Mouse (Mus musculus): ENCODE measurements at regions not wholly inside any gene's neighbourhood (a gene's known extent, or its start where the extent isn't known, plus 50 kb on each side); places are given as distances from the start of the nearest gene placed in this dataset.

- DNase-seq = peak; percentile 45
Observed at GRCm38 (mm10) chr4:48725660-48726348, 62.5 kb downstream of the Cavin4 start.

- no peak for DNase-seq
Observed at GRCm38 (mm10) chr4:48726349-48726835, 63.1 kb downstream of the Cavin4 start.

- DNase-seq = no peak
Observed at GRCm38 (mm10) chr4:48734854-48735564, 71.7 kb downstream of the Cavin4 start.

DNA sequence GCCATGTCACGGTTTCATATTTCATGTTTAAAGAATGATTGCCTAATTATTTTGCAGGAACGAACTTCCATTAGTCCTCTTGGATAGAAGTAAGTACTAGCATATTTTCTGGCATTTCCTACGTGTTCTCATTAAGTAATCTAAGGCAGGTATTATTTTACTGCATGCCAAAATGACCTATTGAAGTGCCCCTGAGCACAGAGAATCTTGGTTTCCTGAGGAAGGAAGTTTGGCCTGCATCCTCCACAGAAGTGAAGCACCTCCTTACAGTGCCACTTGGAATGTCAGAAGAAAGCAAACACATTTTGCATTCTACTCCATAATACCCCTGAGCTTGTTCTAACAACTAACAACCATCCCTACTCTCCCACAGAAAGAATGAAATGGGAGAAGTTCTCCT is 82.9 kb downstream of the Cavin4 start:
- DNase-seq = no peak

GRCm38 (mm10) chr4:48749566-48749965 is 86.3 kb downstream of the Cavin4 start:
- no peak for DNase-seq

DNA sequence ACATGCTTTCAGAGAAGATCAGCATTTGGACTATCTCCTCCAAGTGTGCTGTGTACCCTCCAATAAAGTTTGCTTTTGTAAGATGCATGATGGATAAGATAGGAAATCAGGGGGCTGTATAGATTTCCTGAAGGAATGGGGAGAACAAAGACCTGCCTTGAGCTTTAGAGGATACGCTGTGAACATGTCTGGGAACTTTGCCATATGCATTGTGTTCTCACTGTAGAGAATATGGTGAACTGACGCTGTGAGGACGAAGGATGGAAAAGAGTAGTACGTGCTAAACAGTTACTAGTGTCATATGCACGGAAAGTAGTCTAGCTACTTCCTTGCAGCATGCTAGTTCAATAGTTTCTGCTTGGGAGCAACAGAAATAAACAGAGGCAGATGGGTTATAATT is 86.8 kb downstream of the Cavin4 start:
- no peak for DNase-seq

- DNase-seq = peak; percentile 41
Observed at GRCm38 (mm10) chr4:48754466-48755171, 91.3 kb downstream of the Cavin4 start.

DNA sequence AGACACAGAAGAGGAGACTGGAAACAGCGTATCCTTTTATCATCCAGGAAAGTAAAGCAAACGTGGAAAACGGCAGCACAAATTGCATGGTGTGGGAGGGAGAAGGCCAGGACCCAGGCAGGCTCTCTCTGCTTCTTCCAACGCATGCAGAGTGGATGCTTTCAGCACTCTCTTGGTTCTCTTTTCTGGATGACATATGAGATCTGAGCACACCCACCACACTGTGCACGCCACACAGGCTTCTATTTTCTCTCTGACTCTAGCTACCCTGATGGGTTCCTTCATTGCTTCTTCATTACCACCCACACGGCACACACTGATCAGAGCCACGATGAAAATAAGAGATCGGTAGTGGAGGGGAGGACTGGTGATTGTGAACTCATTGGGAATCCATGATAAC is 97.3 kb downstream of the Cavin4 start:
- no peak for DNase-seq

GRCm38 (mm10) chr4:48766458-48766857 is 103.1 kb downstream of the Cavin4 start:
- DNase-seq = no peak

DNA sequence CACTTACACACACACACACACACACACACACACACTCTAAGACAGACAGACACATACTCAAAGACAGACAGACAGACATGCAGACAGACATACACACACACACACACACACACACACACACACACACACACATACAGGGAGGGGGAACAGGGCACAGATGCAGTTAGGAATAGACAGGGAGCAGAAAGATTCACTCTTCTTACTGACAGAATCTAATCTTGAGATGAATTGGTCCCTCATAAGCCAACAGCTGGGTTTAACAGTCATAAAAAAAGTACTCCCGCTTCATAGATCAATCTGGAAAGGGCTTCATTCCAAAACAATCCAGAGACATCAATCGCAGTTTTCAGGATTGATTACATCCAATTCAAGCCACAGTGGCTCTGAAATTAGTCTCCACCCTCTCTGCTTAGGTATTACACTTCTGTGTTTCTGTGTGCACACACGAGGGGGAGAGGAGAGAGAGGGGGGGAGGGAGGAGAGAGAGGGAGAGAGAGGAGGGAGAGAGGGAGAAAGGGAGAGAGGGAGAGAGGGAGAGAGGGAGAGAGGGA is 107.2 kb downstream of the Cavin4 start:
- DNase-seq = no peak

DNA sequence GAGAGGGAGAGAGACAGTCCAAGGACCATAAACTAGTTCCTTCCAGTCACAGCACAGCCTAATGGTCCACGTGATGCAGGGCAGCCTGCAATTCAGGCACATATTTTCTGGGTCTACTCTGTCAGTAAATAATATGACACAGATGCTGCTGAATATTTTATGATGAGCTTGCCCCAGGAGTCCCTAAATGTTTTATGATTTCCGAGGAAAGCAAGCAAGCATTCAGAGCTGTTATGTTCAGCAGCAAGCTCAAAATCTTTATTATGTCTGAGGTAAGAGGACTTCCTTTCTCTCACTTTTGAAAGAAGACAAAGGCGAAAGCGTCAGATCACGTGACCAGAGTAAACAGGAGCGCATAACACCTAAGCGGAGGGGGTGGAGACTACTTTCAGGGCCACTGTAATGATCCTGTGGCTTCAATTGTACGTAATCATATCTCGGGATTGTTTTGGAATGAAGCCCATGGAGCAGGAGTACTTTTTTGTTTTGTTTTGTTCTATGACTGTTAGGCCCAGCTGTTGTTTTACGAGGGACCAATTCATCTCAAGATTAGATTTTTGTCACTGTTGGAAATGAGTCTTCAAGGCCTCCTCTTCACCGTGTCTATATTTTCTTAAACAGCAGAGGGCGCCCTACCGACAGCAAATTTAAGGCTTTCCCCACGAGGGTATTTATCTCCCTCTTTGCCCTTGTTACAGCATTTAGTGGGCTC is 107.8 kb downstream of the Cavin4 start:
- peak; percentile 56 for DNase-seq

GRCm38 (mm10) chr4:48771836-48772235 is 108.5 kb downstream of the Cavin4 start:
- DNase-seq = no peak

DNA sequence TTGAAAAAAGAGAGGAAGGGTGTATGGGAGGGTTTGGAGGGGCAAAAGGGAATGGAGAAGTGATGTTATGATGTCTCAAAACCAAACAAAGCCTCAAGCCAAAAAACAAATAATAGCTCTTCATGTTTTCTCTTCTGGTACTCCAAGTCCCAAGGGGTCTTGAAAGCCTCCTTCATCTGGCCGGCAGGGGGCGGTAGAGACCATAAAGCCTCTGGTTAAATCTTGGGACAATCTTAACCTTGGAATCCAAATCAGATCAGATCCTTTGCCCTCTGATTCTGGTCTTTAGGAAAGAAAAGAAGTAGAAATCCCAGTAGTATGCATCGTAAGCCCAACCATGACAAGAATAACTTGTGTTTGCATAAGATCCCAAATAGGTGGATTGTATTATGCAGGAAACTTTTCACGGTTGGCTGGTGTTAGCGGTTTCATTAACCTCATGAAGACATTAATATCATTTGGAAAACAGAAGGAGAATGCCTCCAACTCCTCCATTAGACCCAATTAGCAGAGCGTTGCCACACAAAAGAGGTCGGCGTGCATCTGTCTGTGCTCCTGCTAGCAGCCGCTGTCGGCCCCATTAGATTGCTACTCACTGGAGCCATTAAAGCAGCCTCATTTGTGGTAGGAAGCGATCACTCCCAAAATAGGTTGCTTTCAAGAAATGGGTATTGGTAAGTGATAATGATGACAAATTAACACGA is 116.0 kb downstream of the Cavin4 start:
- peak; percentile 93 for DNase-seq

DNA sequence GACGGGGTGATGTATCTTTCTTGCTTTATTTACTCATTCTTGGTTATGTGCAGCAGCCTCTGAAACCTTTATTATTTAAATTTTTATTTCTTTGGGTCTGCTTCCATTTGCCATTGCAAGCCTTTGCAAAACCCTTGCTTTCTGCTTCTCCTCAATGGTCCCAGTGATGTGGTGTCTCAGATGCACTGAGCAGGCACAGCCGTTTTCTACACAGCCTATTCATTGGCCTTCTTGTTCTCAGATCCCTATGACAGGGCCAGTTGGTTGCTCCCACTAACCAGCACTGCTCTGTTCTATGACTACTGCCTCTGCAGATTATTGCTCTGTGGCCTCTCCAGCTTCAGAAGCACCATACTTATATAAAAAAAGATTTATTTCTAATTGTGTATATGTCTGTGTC is 116.6 kb downstream of the Cavin4 start:
- no peak for DNase-seq

- DNase-seq = no peak
Observed at GRCm38 (mm10) chr4:48781099-48781498, 117.8 kb downstream of the Cavin4 start.

GRCm38 (mm10) chr4:48782686-48783085 is 119.4 kb downstream of the Cavin4 start:
- no peak for DNase-seq

- no peak for DNase-seq
Observed at GRCm38 (mm10) chr4:48791096-48791495, 127.8 kb downstream of the Cavin4 start.

DNA sequence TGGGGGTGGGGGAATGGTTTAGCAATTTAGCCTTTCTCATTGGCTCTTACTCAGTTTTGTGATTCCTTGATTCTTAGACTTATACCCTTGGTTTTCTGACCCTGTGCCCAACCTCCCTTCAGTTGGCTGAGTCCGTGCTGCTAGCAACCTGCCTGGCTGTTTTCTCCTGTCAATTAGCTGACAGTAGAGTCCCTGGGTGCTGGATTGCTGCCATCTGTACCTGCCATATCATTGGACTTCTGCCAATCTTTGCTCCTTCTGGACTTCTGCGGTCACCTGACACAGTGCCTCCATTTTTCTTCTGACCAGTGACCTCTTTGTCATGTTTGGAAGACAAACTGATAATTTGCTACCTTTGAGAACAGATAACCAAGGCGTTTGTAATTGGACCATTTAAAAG is 140.5 kb downstream of the Cavin4 start:
- no peak for DNase-seq

- no peak for DNase-seq
Observed at GRCm38 (mm10) chr4:48808571-48808970, 145.3 kb downstream of the Cavin4 start.

GRCm38 (mm10) chr4:48833718-48834117 is 170.4 kb downstream of the Cavin4 start:
- no peak for DNase-seq

DNA sequence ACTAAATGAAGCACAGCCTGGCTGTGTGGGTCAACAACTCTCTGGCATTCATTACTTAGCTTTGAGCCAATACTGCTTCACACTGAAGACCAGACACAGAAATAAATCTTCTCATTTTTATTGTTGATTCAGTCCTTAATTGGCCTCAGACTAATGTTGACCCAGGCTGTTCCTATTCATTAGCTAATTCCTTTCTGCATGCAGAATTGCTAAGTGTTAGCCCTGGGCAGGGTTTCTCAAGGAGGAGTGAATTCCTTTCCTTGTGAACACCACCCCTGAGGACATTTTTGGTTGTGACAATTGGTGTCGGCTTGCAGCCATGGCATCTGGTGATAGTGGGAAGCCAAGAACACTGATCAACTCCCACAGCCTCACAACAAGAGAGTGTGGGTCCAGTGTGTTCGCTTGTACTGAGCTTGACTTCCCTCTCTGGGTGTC is 179.5 kb downstream of the Cavin4 start:
- peak; percentile 17 for DNase-seq

- DNase-seq = no peak
Observed at GRCm38 (mm10) chr4:48871105-48871504, 188.0 kb upstream of the Plppr1 start.
